Mouse (Mus musculus) limb, embryonic 12.5 days (tissue): ENCODE data around the gene Fen1. TPM values are rescaled to one million over a fixed set of nuclear protein-coding genes. Genes with fewer than 3 reads are reported as not detected.

Source experiments
- ATAC-seq: fragments of 200-750 bp; cut with Nextera tagmentation; 2 replicates; pipeline ENCODE4 v1.8.0; 2017; ENCODE audit warnings: low read depth, moderate TSS enrichment; ENCODE audit not compliant: insufficient number of reproducible peaks, insufficient read depth, low FRiP score, low TSS enrichment
- H3K27ac ChIP-seq: fragments of 300-500 bp; sonication (generic); 2 replicates; pipeline ENCODE4 v1.5.1; 2016; ENCODE audit warnings: mild to moderate bottlenecking, moderate library complexity
- H3K27me3 ChIP-seq: fragments of 300-500 bp; sonication (generic); 2 replicates; pipeline ENCODE4 v1.6.1; 2016; ENCODE audit warnings: mild to moderate bottlenecking, moderate library complexity
- H3K36me3 ChIP-seq: fragments of 300-500 bp; sonication (generic); 2 replicates; pipeline ENCODE4 v1.6.1; 2016; ENCODE audit warnings: mild to moderate bottlenecking, moderate library complexity
- H3K4me1 ChIP-seq: fragments of 300-500 bp; sonication (generic); replicated peaks from 2 replicates; pipeline ENCODE4 v1.6.1; 2016
- H3K4me2 ChIP-seq: fragments of 300-500 bp; sonication (generic); 2 replicates; pipeline ENCODE4 v1.6.1; 2016; ENCODE audit warnings: mild to moderate bottlenecking, moderate library complexity
- H3K4me3 ChIP-seq: fragments of 300-500 bp; sonication (generic); replicated peaks from 2 replicates; pipeline ENCODE4 v1.5.1; 2016; ENCODE audit warnings: mild to moderate bottlenecking
- H3K9ac ChIP-seq: fragments of 300-500 bp; sonication (generic); replicated peaks from 2 replicates; pipeline ENCODE4 v1.6.1; 2016; ENCODE audit warnings: mild to moderate bottlenecking, moderate library complexity
- H3K9me3 ChIP-seq: fragments of 300-500 bp; sonication (generic); 2 replicates; pipeline ENCODE4 v1.6.1; 2016; ENCODE audit warnings: mild to moderate bottlenecking, moderate library complexity
- WGBS: fragments of 180-500 bp; shearing (Covaris S2); methylation state at CpG from one replicate; pipeline ENCODE4 v1.1.7; 2016; 5-methylcytosine and 5-hydroxymethylcytosine counted together
- polyA plus RNA-seq: library from polyadenylated mRNA; unstranded; fragments of >200 nt; fragmentation: Nextera tagmentation; extraction: Ambion mirVana; gene quantifications from 2 replicates; pipeline ENCODE4 v1.2.1, GENCODE M21; 2016

The Fen1 gene
- polyA plus RNA-seq, 1 experiment from 2014 or later, result 115 TPM

GRCm38 (mm10) chr19:10232327-10233017 is 28.5 kb upstream of the Fen1 start:
- H3K4me1 ChIP-seq, result peaks cover 33% of the 10 kb centered on the region
- no peak overlapping the region for H3K4me3 ChIP-seq
- 0 out of 2 replicates have a peak, but pooled peaks cover 4% of the 10 kb centered on the region for H3K36me3 ChIP-seq
- 21% methylated on average over 9 of the region's 9 CpGs for WGBS
- no peaks in the 10 kb centered on the region for H3K27me3 ChIP-seq
- no peak overlapping the region for H3K4me2 ChIP-seq
- no peak for ATAC-seq
- H3K27ac ChIP-seq, result peak overlapping the region; percentile 26; the same call in 1 of the 2 replicates
- no peaks in the 10 kb centered on the region for H3K9me3 ChIP-seq
- no peak overlapping the region for H3K9ac ChIP-seq

DNA sequence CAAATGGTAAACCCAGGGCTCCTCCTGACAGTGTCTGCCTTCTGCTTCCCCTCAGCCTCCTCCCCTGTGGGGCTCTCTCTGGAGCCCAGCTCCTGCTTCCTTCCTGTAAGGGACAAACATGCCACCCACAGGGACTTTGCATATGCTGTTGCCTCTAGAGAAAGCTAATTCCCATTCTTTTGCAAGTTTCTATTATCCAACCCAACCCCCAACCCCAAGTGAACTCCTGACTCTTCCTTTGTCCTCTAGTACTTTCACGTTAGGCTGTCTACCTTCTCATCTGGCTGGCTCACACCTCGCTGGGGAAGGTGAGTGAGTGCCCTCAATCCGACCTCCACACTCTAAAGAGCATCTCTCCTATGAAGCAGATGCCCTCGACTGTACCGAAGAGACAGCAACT is 27.9 kb upstream of the Fen1 start:
- no peak overlapping the region for H3K4me3 ChIP-seq
- H3K27me3 ChIP-seq, result no peaks in the 10 kb centered on the region
- peak overlapping the region; percentile 26; the same call in 1 of the 2 replicates for H3K27ac ChIP-seq
- H3K9ac ChIP-seq, result 0 out of 2 replicates have a peak overlapping the region, but pooled peaks have one; percentile 5
- no peaks in the 10 kb centered on the region for H3K9me3 ChIP-seq
- WGBS, result 11% methylated on average over 5 of the region's 5 CpGs
- ATAC-seq, result no peak
- peaks cover 33% of the 10 kb centered on the region for H3K4me1 ChIP-seq
- H3K36me3 ChIP-seq, result 0 out of 2 replicates have a peak, but pooled peaks cover 4% of the 10 kb centered on the region
- H3K4me2 ChIP-seq, result no peak overlapping the region

DNA sequence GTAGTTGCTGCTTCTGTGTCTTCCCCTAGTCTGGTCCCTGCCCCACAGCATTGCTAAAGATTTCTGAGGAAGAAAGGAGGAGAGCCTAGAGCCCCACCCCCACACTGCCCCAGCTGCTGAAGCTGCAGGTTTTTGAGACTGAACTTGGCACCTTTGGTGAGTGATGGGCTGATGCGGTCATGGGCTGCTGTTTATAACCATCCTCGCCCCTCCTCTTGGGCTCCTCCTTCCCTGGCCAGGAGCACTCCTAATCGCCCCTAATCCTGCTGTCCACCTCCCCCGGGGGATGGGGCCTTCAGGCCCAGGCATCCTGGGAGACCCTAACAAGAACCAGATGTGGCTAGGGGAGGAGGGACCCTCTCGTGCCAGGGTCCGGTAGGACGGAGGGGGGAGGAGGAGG is 27.0 kb upstream of the Fen1 start:
- Histone ChIP-seq H3K4me2 (peak overlapping the region; percentile 26), H3K36me3 (0 out of 2 replicates have a peak, but pooled peaks cover 4% of the 10 kb centered on the region), H3K9ac (no peak overlapping the region), H3K4me1 (peaks cover 33% of the 10 kb centered on the region), H3K9me3 (no peaks in the 10 kb centered on the region), H3K27me3 (no peaks in the 10 kb centered on the region), H3K27ac (no peak overlapping the region), H3K4me3 (no peak overlapping the region)
- 3% methylated on average over 7 of the region's 7 CpGs for WGBS
- no peak for ATAC-seq

DNA sequence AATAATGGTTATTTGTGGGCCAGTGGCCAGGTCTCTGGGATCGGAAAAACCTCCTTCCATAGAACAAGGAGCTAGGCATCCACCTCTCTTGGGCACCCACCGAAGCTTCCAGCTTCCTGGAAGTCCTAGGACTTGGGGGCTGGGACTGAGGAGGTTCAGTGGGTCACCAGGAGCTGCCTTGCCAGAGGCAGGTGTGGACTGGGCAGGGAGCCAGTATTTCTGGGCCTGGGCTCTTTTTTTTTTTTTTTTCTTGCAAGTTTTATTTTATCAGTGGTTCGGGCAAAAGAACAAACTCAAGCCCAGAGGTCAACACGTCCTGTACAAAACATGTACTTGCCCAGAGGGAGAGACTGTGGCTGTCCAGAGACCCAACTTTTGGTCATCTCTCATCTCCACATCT is 21.8 kb upstream of the Fen1 start:
- Histone ChIP-seq H3K27me3 (0 out of 2 replicates have a peak, but pooled peaks cover 4% of the 10 kb centered on the region), H3K4me2 (no peak overlapping the region), H3K36me3 (0 out of 2 replicates have a peak, but pooled peaks cover 4% of the 10 kb centered on the region), H3K4me1 (peaks cover 23% of the 10 kb centered on the region), H3K9me3 (no peaks in the 10 kb centered on the region), H3K4me3 (no peak overlapping the region), H3K9ac (no peak overlapping the region), H3K27ac (no peak overlapping the region)
- 81% methylated on average over 4 of the region's 4 CpGs for WGBS
- no peak for ATAC-seq

- Histone ChIP-seq H3K9me3 (no peaks in the 10 kb centered on the region), H3K4me3 (no peak overlapping the region), H3K36me3 (0 out of 2 replicates have a peak, but pooled peaks cover 4% of the 10 kb centered on the region), H3K9ac (no peak overlapping the region), H3K27me3 (0 out of 2 replicates have a peak, but pooled peaks cover 4% of the 10 kb centered on the region), H3K27ac (no peak overlapping the region), H3K4me2 (peak overlapping the region; percentile 15; the same call in 1 of the 2 replicates), H3K4me1 (peaks cover 16% of the 10 kb centered on the region)
- ATAC-seq, result no peak
- 35% methylated on average over 26 of the region's 26 CpGs for WGBS
These were observed 20.9 kb upstream of the Fen1 start for GRCm38 (mm10) chr19:10224637-10225453.

- WGBS, result 76% methylated on average over 4 of the region's 4 CpGs
- Histone ChIP-seq H3K36me3 (0 out of 2 replicates have a peak, but pooled peaks cover 3% of the 10 kb centered on the region), H3K27ac (no peak overlapping the region), H3K9ac (no peak overlapping the region), H3K4me1 (peaks cover 16% of the 10 kb centered on the region), H3K4me3 (no peak overlapping the region), H3K9me3 (no peaks in the 10 kb centered on the region), H3K4me2 (no peak overlapping the region), H3K27me3 (0 out of 2 replicates have a peak, but pooled peaks cover 4% of the 10 kb centered on the region)
- ATAC-seq, result no peak
These were observed 19.6 kb upstream of the Fen1 start for GRCm38 (mm10) chr19:10223561-10223960.

DNA sequence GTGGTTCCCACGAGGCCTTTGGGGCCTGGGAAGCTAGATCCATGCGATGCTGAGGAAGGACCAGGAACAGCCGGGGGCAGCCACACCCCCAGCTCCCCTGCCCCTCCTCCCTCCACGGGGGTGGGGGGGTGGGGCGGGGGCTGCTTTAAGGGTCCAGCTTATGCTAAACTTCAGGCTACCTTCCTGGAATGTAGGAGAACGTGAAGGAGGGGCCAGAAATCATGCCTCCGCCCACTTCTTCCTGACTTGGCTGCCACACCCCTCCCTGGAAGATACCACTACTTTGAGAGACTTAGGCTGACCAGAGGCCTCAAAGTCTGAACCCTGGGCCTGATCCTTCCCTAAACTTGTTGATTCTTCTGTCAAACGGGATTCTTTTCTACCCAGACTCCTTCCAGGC is 18.7 kb upstream of the Fen1 start:
- no peak overlapping the region for H3K27ac ChIP-seq
- ATAC-seq, result no peak

GRCm38 (mm10) chr19:10221585-10221984 is 17.6 kb upstream of the Fen1 start:
- no peak for ATAC-seq
- Histone ChIP-seq H3K4me3 (no peak overlapping the region), H3K27me3 (0 out of 2 replicates have a peak, but pooled peaks cover 4% of the 10 kb centered on the region), H3K27ac (no peak overlapping the region), H3K4me1 (peaks cover 16% of the 10 kb centered on the region), H3K4me2 (no peak overlapping the region), H3K36me3 (no peaks in the 10 kb centered on the region; the same call in 1 of the 2 replicates), H3K9me3 (no peaks in the 10 kb centered on the region), H3K9ac (no peak overlapping the region)
- WGBS, result 29% methylated on average over 4 of the region's 4 CpGs

More for the DNA sequence above, 18.7 kb upstream of the Fen1 start:
- Histone ChIP-seq H3K4me3 (no peak overlapping the region), H3K4me2 (no peak overlapping the region), H3K9me3 (no peaks in the 10 kb centered on the region), H3K9ac (no peak overlapping the region), H3K36me3 (no peaks in the 10 kb centered on the region), H3K27me3 (0 out of 2 replicates have a peak, but pooled peaks cover 4% of the 10 kb centered on the region), H3K4me1 (peaks cover 16% of the 10 kb centered on the region)
- 30% methylated on average over 8 of the region's 8 CpGs for WGBS

- Histone ChIP-seq H3K9ac (no peak overlapping the region), H3K9me3 (no peaks in the 10 kb centered on the region), H3K4me1 (peaks cover 9% of the 10 kb centered on the region; the same call in 1 of the 2 replicates), H3K36me3 (peaks cover 3% of the 10 kb centered on the region; the same call in 1 of the 2 replicates), H3K27me3 (0 out of 2 replicates have a peak, but pooled peaks cover 4% of the 10 kb centered on the region), H3K4me2 (no peak overlapping the region), H3K27ac (no peak overlapping the region), H3K4me3 (no peak overlapping the region)
- ATAC-seq, result no peak
- WGBS, result 56% methylated on average over 6 of the region's 6 CpGs
These were observed 15.6 kb upstream of the Fen1 start for GRCm38 (mm10) chr19:10219593-10219992.

DNA sequence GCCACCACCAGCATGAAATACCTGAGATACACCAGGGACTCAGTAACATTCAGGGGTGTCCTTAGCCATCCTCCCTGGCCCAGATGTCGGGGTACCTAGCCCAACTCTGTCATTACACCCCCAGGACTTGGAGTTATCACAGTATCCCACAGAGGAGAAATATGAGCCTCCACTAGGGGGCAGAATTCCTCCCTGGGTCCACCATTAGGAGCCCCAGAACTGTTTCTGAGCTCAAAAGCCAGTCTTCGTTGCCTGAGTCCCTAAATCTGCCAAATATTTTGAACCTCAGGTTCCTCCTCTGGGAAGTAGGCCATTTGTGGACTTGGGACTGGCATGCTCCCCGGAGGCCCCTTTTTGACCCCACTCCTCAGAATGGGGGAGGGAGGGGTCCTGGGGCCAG is 15.1 kb upstream of the Fen1 start:
- H3K27ac ChIP-seq, result no peak overlapping the region
- H3K9me3 ChIP-seq, result no peaks in the 10 kb centered on the region
- peaks cover 5% of the 10 kb centered on the region; the same call in 1 of the 2 replicates for H3K36me3 ChIP-seq
- ATAC-seq, result no peak
- no peaks in the 10 kb centered on the region for H3K27me3 ChIP-seq
- 38% methylated on average over 3 of the region's 3 CpGs for whole genome bisulfite sequencing
- no peak overlapping the region for H3K4me2 ChIP-seq
- H3K9ac ChIP-seq, result no peak overlapping the region
- peaks cover 9% of the 10 kb centered on the region; the same call in 1 of the 2 replicates for H3K4me1 ChIP-seq
- H3K4me3 ChIP-seq, result no peak overlapping the region

DNA sequence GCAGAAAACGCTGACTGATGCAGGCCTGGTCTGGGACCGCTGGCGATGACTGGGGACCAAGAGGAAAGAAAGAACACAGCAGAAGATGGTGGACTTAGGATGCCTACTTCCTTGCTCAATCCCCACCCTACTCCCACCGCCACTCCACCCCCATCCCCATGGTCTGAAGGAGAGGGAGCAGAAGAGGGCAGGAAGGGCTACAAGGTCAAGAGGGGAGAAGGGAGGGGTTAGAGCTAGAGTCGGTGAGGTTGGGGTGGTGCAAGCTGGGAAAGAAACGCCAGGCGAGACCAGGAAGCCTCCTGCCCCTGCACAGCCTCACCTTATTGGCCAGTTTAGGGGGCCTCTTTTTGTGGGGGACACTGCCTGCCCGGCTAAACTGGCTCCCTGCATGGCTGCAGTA is 12.1 kb upstream of the Fen1 start:
- H3K36me3 ChIP-seq, result peaks cover 25% of the 10 kb centered on the region; the same call in 1 of the 2 replicates
- no peaks in the 10 kb centered on the region for H3K4me1 ChIP-seq
- no peak overlapping the region for H3K4me3 ChIP-seq
- ATAC-seq, result no peak
- 74% methylated on average over 8 of the region's 8 CpGs for WGBS
- H3K27ac ChIP-seq, result no peak overlapping the region
- H3K4me2 ChIP-seq, result no peak overlapping the region
- no peaks in the 10 kb centered on the region for H3K27me3 ChIP-seq
- H3K9ac ChIP-seq, result no peak overlapping the region
- H3K9me3 ChIP-seq, result no peaks in the 10 kb centered on the region
